Mouse (Mus musculus) ES-E14 (cell line): ENCODE data around the gene Ppp1r36. TPM values are rescaled to one million over a fixed set of nuclear protein-coding genes. Genes with fewer than 3 reads are reported as not detected.

Source experiments
- DNase-seq: peaks from one replicate; pipeline ENCODE4 v3.0.0-alpha.2; 2013; ENCODE audit warnings: low read depth, low spot score
- H3K27ac ChIP-seq: 2 replicates; pipeline ENCODE4 v1.5.1; 2012; ENCODE audit warnings: low read depth, mild to moderate bottlenecking, low read length, moderate library complexity, mixed read lengths; ENCODE audit not compliant: poor library complexity, insufficient read depth, severe bottlenecking
- H3K36me3 ChIP-seq: 2 replicates; pipeline ENCODE4 v1.6.1; 2012; ENCODE audit warnings: mild to moderate bottlenecking, low read length, moderate library complexity, mixed read lengths; ENCODE audit not compliant: control insufficient read depth, poor library complexity, insufficient read depth, severe bottlenecking
- H3K4me1 ChIP-seq, 2 experiments: fragments of 150-350 bp in 1 of 2; sonication (generic) in 1 of 2; 2 replicates each; pipeline ENCODE4 v1.6.1; 2012; ENCODE audit warnings: low read length in 2 of 2, mild to moderate bottlenecking in 1 of 2, mixed read lengths in 1 of 2; ENCODE audit not compliant: control insufficient read depth in 2 of 2, insufficient read depth in 2 of 2, poor library complexity in 1 of 2
- H3K4me3 ChIP-seq, 2 experiments: fragments of 150-350 bp in 1 of 2; sonication (generic) in 1 of 2; 2 replicates each; pipeline ENCODE4 v1.5.1; 2012; ENCODE audit warnings: low read length in 2 of 2, low read depth in 1 of 2, mild to moderate bottlenecking in 1 of 2, mixed read lengths in 1 of 2; ENCODE audit not compliant: insufficient read depth in 1 of 2, poor library complexity in 1 of 2, severe bottlenecking in 1 of 2
- H3K9ac ChIP-seq: 2 replicates; pipeline ENCODE4 v1.6.1; 2012; ENCODE audit warnings: low read depth, mild to moderate bottlenecking, low read length, mixed read lengths; ENCODE audit not compliant: poor library complexity, insufficient read depth, severe bottlenecking
- H3K9me3 ChIP-seq: fragments of 150-350 bp; sonication (generic); 2 replicates; pipeline ENCODE4 v1.6.1; 2012; ENCODE audit warnings: low read depth, mild to moderate bottlenecking, low read length; ENCODE audit not compliant: control insufficient read depth, insufficient read depth
- CHD2 ChIP-seq: IDR thresholded peaks from 2 replicates; pipeline ENCODE4 v1.6.1; 2014; ENCODE audit warnings: mild to moderate bottlenecking, low read depth, low read length, inconsistent platforms
- HCFC1 ChIP-seq: IDR thresholded peaks from 2 replicates; pipeline ENCODE4 v1.6.1; 2012; ENCODE audit warnings: low read length, inconsistent platforms, borderline replicate concordance; ENCODE audit not compliant: insufficient read depth
- MAFK ChIP-seq: IDR thresholded peaks from 2 replicates; pipeline ENCODE4 v1.6.1; 2014; ENCODE audit warnings: mild to moderate bottlenecking, low read depth, low read length, inconsistent platforms; ENCODE audit not compliant: insufficient read depth
- ZC3H11A ChIP-seq: IDR thresholded peaks from 2 replicates; pipeline ENCODE4 v1.6.1; 2012; ENCODE audit warnings: low read depth, mild to moderate bottlenecking, inconsistent platforms, low read length, borderline replicate concordance
- ZNF384 ChIP-seq: IDR thresholded peaks from 2 replicates; pipeline ENCODE4 v1.6.1; 2012; ENCODE audit warnings: low read depth, low read length, inconsistent platforms
- in situ Hi-C, 2 experiments: fragments of 600-800 bp; cut with MboI; formaldehyde crosslinking; loops; one replicate each; pipeline ENCODE4 v1.15.1; 2025; ENCODE audit warnings: low sequenced_read_pairs in 2 of 2, inconsistent platforms in 1 of 2; ENCODE audit not compliant: unreplicated experiment in 2 of 2
- total RNA-seq: library from RNA; depleted of rRNA; stranded (reverse); fragments of 300-350 nt; gene quantifications from 2 replicates; pipeline ENCODE4 v1.2.3, GENCODE M21; 2012

Ppp1r36 gene
- total RNA-seq, 1 experiment: 0.54 TPM

DNA sequence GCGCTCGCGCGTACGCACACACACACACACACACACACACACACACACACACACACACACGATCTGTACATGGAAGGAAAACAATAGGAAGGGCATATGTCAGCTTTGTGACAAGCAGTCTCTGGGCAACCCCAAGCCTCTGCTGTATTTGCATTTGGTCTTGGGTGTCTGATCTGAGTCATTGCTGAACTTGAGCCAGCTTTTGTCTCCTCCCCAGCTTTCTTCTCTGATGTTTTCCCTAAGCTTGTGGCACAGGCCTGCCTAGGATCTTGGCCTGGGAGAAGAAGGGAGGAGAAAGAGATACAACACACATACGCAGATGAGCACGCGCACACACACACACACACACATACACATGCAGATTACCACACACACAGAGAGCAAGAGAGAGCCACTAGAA lies 46.1 kb downstream of the Ppp1r36 start:
- TF ChIP-seq ZC3H11A (no peak), MAFK (no peak), ZNF384 (no peak), CHD2 (no peak), HCFC1 (no peak)
- 0 out of 4 replicates have a peak, but pooled peaks cover 0 to 9% of the 10 kb centered on the region in 2 experiments for H3K4me1 ChIP-seq
- H3K4me3 ChIP-seq: no peak overlapping the region
- no peaks in the 10 kb centered on the region for H3K36me3 ChIP-seq
- H3K27ac ChIP-seq: no peak overlapping the region
- H3K9me3 ChIP-seq: no peaks in the 10 kb centered on the region
- DNase-seq: no peak
- in situ Hi-C loops: no loop called here
- no peak overlapping the region for H3K9ac ChIP-seq

DNA sequence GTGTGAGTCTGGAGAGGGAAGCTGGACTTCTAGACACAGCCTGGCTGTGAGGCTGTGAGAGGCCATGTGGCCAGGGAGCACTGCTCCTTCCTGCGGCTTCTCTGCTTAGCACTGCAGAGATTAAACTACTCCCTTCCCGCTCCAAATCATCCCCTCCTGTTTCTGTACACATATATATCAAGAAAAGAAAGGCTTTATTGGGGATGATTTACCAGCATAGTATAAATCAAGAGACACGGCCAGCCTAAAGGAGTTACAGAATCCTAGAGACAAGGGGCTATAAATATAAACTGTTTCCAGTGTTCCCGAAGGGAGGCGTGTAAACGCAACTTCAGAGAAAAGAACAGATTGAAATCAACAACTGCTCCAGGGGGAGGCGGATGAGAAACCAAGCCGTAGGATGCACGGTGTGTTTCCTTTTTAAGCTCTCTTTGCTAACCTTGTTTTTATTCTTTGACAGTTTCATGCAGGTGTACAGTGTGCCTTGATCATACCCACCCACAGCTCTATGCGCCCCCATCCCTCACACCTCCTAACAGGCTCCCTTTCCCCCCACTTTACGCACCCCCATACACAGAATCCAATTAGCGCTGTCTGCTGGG lies 47.4 kb downstream of the Ppp1r36 start:
- H3K27ac ChIP-seq: no peak overlapping the region
- DNase-seq: no peak
- H3K9me3 ChIP-seq: no peaks in the 10 kb centered on the region
- no peak overlapping the region for H3K4me3 ChIP-seq
- H3K4me1 ChIP-seq: 0 out of 4 replicates have a peak, but pooled peaks cover 0 to 2% of the 10 kb centered on the region in 2 experiments
- H3K36me3 ChIP-seq: no peaks in the 10 kb centered on the region
- TF ChIP-seq HCFC1: no peak
- no peak for TF ChIP-seq ZNF384
- no peak for TF ChIP-seq ZC3H11A
- no peak for TF ChIP-seq MAFK
- no peak for TF ChIP-seq CHD2
- no peak overlapping the region for H3K9ac ChIP-seq
- in situ Hi-C loops: no loop called here

DNA sequence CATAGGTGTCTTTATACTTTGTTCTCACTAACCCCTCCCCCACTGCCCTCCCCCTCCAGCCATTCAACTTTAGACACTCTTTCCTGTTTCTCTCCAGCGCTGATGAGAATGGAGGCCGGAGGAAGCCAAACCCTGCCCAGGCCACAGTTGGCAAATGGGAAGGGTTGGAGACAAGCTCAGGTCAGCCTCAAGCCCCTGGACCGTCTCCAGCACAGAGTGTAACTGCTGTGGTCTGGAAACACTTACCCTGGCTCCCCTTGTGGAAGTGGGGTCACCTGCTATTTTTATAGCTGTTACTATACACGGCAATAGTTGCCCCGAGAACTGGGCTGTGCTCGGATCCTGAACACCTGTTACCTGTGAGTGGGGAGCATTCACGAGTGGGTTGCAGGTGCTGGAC lies 49.3 kb downstream of the Ppp1r36 start:
- DNase-seq: no peak
- no peak for TF ChIP-seq HCFC1
- TF ChIP-seq CHD2: no peak
- no peak for TF ChIP-seq MAFK
- TF ChIP-seq ZC3H11A: no peak
- TF ChIP-seq ZNF384: no peak
- Histone ChIP-seq H3K4me1 (peaks cover 0 to 4% of the 10 kb centered on the region in 2 experiments; a peak in 1 of 4 replicates), H3K36me3 (no peaks in the 10 kb centered on the region), H3K27ac (no peak overlapping the region), H3K9me3 (no peaks in the 10 kb centered on the region), H3K9ac (no peak overlapping the region), H3K4me3 (no peak overlapping the region)
- in situ Hi-C loops: no loop called here

DNA sequence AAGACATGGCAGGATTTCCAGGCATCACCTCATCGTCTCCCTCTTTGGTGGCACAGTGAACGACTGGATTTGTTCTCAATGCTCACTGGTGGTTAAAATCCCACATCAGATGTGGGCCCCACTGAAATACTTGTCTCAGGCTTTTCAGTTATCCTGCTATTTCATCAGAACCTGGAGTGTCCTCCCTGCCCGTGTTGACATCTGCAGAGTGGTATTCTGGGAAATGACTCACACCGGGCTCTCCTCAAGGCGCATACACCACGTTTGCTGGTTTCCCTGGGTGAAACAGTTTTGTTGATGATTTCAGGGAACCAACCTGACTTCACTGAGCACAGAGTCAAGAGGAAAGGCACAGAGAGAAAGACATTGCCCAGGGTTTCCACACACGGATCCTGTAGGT lies 49.9 kb downstream of the Ppp1r36 start:
- Histone ChIP-seq H3K9me3 (no peaks in the 10 kb centered on the region), H3K4me1 (peaks cover 0 to 4% of the 10 kb centered on the region in 2 experiments; a peak in 1 of 4 replicates), H3K27ac (no peak overlapping the region), H3K36me3 (no peaks in the 10 kb centered on the region), H3K9ac (no peak overlapping the region), H3K4me3 (no peak overlapping the region)
- no peak for DNase-seq
- in situ Hi-C loops: no loop called here
- TF ChIP-seq HCFC1 (no peak), MAFK (no peak), ZNF384 (no peak), CHD2 (no peak), ZC3H11A (no peak)

DNA sequence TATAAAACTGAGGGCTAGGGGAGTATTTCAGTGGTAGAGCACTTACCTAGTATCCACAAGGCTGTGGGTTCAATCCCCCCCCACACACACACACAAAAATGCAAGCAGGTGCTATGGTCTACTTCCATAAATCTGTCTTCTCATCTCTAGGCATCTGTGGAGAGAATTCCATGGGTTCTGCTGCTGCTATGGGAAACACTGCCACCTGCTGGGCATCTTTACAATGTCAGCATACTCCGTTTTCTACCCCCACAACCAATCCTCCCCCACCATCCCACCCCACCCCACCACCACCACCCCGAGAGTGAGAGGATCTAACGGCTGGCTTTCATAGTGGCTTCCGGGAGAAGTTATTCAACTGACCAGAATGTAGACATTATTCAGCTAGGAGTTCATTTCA lies 54.7 kb downstream of the Ppp1r36 start:
- peaks cover 3 to 11% of the 10 kb centered on the region in 2 experiments; a peak in 2 of 4 replicates for H3K4me1 ChIP-seq
- DNase-seq: peak; percentile 45
- no peak overlapping the region for H3K9ac ChIP-seq
- no peak overlapping the region for H3K4me3 ChIP-seq
- TF ChIP-seq MAFK (no peak), CHD2 (no peak), ZC3H11A (peak; percentile 84; the same call in 1 of the 2 replicates), HCFC1 (no peak)
- in situ Hi-C loops: no loop called here
- no peak overlapping the region for H3K27ac ChIP-seq
- no peaks in the 10 kb centered on the region for H3K9me3 ChIP-seq
- H3K36me3 ChIP-seq: no peaks in the 10 kb centered on the region
